Mouse (Mus musculus): ENCODE results near the gene Zan. TPM values are rescaled to one million over a fixed set of nuclear protein-coding genes. Genes with fewer than 3 reads are reported as not detected.

Zan gene
- 0.42 and 0.71 TPM in 2 replicates for polyA plus RNA-seq (2012)

DNA sequence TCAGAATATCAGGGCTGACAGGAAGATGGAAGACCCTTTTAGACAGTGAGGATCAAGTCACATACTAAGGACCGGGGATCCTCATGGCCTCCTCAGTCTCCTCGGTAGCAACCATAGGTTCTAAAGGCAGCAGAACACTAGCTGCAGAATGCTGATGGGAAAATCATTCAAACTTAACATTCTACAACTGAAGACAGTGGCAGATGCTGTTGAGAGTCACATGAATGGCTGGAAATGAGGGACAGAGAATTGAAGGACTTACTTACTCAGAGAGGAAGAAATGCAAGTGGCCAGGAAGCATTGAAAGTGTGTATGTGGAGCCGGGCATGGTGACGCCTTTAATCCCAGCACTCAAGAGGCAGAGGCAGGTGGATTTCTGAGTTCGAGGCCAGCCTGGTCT is at the start of gene Zan:
Gene Zan (minus strand): TSS at position 101 of the 400 bp plus-strand sequence.

DNA sequence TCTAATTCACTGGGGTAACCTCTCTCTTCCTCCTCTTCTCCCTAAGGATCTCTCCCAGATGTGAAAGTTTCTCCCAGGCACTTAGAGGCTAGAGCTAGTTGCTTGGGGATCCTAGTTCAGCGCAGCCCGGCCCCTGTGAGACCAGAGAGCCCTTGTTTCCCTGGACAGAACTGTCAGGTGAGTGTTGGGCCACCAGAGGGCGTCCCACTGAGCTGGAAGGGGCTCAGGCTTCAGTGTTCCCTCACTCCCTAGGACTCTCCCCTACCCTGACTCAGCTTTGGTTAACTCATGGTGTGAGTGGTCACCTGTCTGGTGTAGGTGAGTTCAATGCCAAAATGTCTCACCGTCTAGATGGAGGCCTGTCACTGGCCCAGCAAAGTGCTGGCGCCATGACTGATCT is 41.6 kb upstream of the Zan start, which contains the start of gene Gigyf1:
Gene Gigyf1 (plus strand): TSS at position 113 of the 400 bp plus-strand sequence.

DNA sequence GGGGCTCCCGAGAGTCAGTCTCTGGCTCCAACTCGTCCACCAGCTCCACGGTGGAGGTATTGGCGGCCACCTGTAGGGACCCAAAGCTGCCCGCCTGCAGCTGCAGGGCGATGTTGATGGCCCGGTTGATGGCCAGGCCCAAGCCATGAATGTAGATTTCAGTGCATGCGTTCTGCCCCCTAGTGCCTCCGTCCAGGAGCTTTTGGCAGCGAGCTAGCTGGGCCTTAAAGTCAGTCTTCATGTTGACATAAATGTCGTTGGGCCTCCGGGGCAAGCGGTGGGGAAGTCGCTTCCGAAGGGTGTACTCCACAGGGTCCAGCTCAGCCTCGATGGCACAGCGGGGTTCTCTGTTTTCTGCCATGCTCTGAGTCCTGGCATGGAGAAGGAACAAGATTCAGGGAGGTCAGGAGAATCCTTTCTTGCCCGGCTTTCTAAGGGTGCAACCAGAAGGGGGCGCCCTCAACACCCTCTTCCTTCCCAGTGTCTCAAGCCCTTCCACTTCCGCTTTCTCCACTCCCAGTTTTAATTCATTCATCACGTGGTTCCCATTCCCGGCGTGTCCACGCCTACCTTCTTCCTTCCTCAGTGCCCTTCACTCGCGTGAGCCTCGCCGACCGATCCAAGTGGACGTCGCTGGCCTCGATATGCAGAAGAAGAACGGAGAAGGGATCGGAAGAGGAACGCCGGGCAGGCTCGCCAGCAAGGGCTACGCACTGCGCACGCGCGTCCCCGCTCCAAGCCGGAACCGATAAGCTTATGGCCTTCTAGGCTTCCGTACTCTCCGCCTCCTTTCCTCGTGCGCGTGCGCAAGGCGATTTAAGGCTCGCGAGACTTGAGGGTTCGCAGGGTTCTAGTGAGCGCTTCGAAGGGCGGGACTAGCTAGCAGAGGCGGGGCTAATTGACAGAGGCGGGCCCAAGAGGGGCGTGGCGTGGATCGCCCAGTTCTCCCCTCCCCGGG is 25.1 kb upstream of the Zan start, which contains the start of gene Pop7:
Gene Pop7 (minus strand): TSS at position 810 of the 958 bp plus-strand sequence.

DNA sequence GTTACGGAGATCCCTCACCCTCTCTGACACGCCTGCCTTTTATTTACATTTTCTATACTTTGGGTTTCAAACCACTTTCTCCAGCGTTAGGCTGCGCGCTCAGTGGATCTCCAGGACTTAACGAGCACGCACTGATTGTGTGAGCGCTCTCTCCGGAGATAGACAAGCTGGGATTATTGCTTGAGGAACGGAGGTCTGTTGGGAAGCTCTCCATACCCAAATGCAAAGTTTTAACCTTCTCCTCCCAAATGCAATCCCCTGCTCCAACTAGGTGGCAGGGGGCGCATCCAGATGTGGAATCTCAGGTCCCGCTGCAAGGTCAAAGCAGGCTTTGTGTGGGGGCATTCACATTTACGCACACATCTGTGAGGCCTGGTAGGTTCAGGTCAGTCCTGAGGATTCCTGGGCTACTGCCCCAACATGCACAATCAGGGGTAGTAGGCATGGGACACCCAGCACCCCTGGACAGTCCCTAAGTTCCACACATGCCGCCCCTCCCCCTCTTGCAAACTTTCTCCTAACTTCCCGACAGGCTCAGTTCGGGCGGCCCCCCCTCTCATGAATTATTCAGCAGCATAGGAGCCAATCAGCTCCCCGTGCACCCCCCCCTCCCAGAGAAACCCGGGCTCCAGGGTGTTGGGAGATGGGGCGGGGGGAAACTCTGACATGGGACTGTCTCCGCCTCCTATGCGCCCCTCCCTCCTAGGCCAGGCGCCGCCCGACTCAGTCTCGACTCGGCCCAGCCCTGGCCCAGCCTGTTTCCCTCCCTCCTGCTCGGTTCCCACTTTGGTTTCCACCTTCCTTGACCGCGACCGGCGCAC is 127.3 kb downstream of the Zan start, which contains the start of gene Ephb4:
Gene Ephb4 (plus strand): TSS at position 726 of the 821 bp plus-strand sequence.

DNA sequence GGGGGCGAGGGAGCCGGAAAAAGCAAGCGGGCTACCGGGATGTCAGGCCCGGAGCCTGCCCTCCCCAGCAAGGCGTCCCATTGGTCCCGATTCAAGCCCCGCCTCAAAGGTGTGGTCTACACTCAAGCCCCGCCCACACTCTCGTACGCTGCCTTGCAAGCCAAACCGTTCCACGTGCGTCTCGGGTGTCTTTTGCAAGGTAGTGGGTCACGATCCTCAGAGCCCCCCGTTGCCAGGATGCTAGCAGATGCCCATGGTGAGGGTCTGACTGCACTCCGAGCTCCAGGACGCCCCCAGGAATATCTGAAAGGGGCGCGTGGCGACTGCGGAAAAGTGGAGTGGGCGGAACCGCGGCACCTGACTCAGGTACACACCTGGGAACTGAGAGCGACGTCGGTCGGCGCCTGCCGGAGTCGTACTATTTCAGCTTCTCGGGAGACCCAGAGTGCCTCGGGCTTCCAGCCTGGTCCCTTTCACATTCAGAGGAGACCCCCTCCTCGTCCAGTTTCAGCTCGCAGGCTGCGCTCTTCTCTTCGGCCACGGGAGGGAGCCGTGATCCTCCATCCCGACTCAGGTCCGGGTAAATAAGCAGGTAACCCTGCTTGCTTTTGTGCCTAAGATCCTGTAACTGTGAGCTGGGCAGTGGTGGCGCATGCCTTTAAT is 143.2 kb downstream of the Zan start, which contains the start of gene Slc12a9:
Gene Slc12a9 (minus strand): TSS at position 86 of the 663 bp plus-strand sequence.

Other genes with a start within 250 kb of the Zan start
- 46.0 and 66.5 TPM in 2 replicates for gene Ache, start 189.5 kb downstream of the Zan start, polyA plus RNA-seq (2012)
- 33.9 and 57.2 TPM in 2 replicates for gene Ufsp1, start 182.4 kb downstream of the Zan start, polyA plus RNA-seq (2012)
- gene Srrt, start 169.4 kb downstream of the Zan start, polyA plus RNA-seq (2012) = 423 and 553 TPM in 2 replicates
- 70.9 and 87.7 TPM in 2 replicates for gene Trip6, start 162.7 kb downstream of the Zan start, polyA plus RNA-seq (2012)
- gene Slc12a9, start 143.5 kb downstream of the Zan start, polyA plus RNA-seq (2012) = 13.8 and 13.9 TPM in 2 replicates
- gene Ephb4, start 127.0 kb downstream of the Zan start, polyA plus RNA-seq (2012) = 0.11 and 0.28 TPM in 2 replicates
- 69.8 and 82.0 TPM in 2 replicates for gene Pop7, start 25.5 kb upstream of the Zan start, polyA plus RNA-seq (2012)
- gene Gigyf1, start 41.5 kb upstream of the Zan start, polyA plus RNA-seq (2012) = 59.1 and 84.0 TPM in 2 replicates
- not detected in 2 replicates for gene Epo, start 56.2 kb upstream of the Zan start, polyA plus RNA-seq (2012)
- 450 and 452 TPM in 2 replicates for gene Gnb2, start 56.4 kb upstream of the Zan start, polyA plus RNA-seq (2012)
- not detected in 2 replicates for gene Actl6b, start 76.5 kb upstream of the Zan start, polyA plus RNA-seq (2012)
- 55.7 and 82.0 TPM in 2 replicates for gene Tfr2, start 92.8 kb upstream of the Zan start, polyA plus RNA-seq (2012)
- gene Mospd3, start 124.0 kb upstream of the Zan start, polyA plus RNA-seq (2012) = 827 and 993 TPM in 2 replicates
- gene Pcolce, start 136.7 kb upstream of the Zan start, polyA plus RNA-seq (2012) = 0.17 and 0.50 TPM in 2 replicates
- gene Fbxo24, start 151.9 kb upstream of the Zan start, polyA plus RNA-seq (2012) = 0.11 TPM in 1 of 2 replicates, not detected in the other
- gene Lrch4, start 152.1 kb upstream of the Zan start, polyA plus RNA-seq (2012) = 245 and 269 TPM in 2 replicates
- 18.6 and 26.8 TPM in 2 replicates for gene Gm20605, start 152.1 kb upstream of the Zan start, polyA plus RNA-seq (2012)
- gene Sap25, start 164.3 kb upstream of the Zan start, polyA plus RNA-seq (2012) = 86.6 and 124 TPM in 2 replicates
- 0.06 TPM in 1 of 2 replicates, not detected in the other for gene Irs3, start 168.7 kb upstream of the Zan start, polyA plus RNA-seq (2012)
- 37.4 and 40.4 TPM in 2 replicates for gene Agfg2, start 207.7 kb upstream of the Zan start, polyA plus RNA-seq (2012)